Mouse (Mus musculus): ENCODE measurements at regions not wholly inside any gene's neighbourhood (a gene's known extent, or its start where the extent isn't known, plus 50 kb on each side); places are given as distances from the start of the nearest gene placed in this dataset.

GRCm38 (mm10) chr9:112938781-112939180, 703.0 kb upstream of the Arpp21 start:
- Histone ChIP-seq H3K9ac (replicated peaks) (no peak overlapping the region), H3K4me3 (ENCODE audit: low read depth, low read length) (no peak overlapping the region), H3K36me3 (replicated peaks; ENCODE audit: insufficient read depth, low read length) (no peaks in the 10 kb centered on the region), H3K4me1 (ENCODE audit: insufficient read depth) (no peaks in the 10 kb centered on the region), H3K4me2 (ENCODE audit: low read depth, low read length) (no peak overlapping the region), H3K9me3 (ENCODE audit: low read length) (no peaks in the 10 kb centered on the region), H3K27ac (ENCODE audit: low read depth) (no peak overlapping the region), H3K27me3 (ENCODE audit: insufficient read depth, low read length) (no peaks in the 10 kb centered on the region)
- no peak for DNase-seq
- ATAC-seq: no peak
- TF ChIP-seq CTCF (IDR thresholded peaks at IDR 0.05; ENCODE audit: low read depth): no peak
- TF ChIP-seq EP300 (IDR thresholded peaks at IDR 0.05; ENCODE audit: low read depth): no peak

- 65% methylated on average over 6 of the region's 6 CpGs for WGBS (ENCODE audit: insufficient replicate concordance)
- no peak overlapping the region for H3K4me3 ChIP-seq (ENCODE audit: low read depth, low read length)
- no peaks in the 10 kb centered on the region for H3K27me3 ChIP-seq (ENCODE audit: insufficient read depth, low read length)
- H3K36me3 ChIP-seq (replicated peaks; ENCODE audit: insufficient read depth, low read length): no peaks in the 10 kb centered on the region
- DNase-seq (no peak), ATAC-seq (no peak)
- H3K4me2 ChIP-seq (ENCODE audit: low read depth, low read length): no peak overlapping the region
- H3K4me1 ChIP-seq (ENCODE audit: insufficient read depth): no peaks in the 10 kb centered on the region
- H3K9ac ChIP-seq (replicated peaks): no peak overlapping the region
- H3K27ac ChIP-seq (ENCODE audit: low read depth): no peak overlapping the region
- no peaks in the 10 kb centered on the region for H3K9me3 ChIP-seq (ENCODE audit: low read length)
- TF ChIP-seq EP300 (IDR thresholded peaks at IDR 0.05; ENCODE audit: low read depth): no peak
- no peak for TF ChIP-seq CTCF (IDR thresholded peaks at IDR 0.05; ENCODE audit: low read depth)
These were observed 673.8 kb upstream of the Arpp21 start for GRCm38 (mm10) chr9:112909311-112910101.

GRCm38 (mm10) chr9:112905955-112906354, 670.2 kb upstream of the Arpp21 start:
- Histone ChIP-seq H3K9me3 (ENCODE audit: low read length) (no peaks in the 10 kb centered on the region), H3K4me3 (ENCODE audit: low read depth, low read length) (no peak overlapping the region), H3K4me1 (ENCODE audit: insufficient read depth) (no peaks in the 10 kb centered on the region), H3K9ac (replicated peaks) (no peak overlapping the region), H3K4me2 (ENCODE audit: low read depth, low read length) (no peak overlapping the region), H3K27me3 (ENCODE audit: insufficient read depth, low read length) (no peaks in the 10 kb centered on the region), H3K27ac (ENCODE audit: low read depth) (no peak overlapping the region), H3K36me3 (replicated peaks; ENCODE audit: insufficient read depth, low read length) (no peaks in the 10 kb centered on the region)
- TF ChIP-seq CTCF (IDR thresholded peaks at IDR 0.05; ENCODE audit: low read depth) (no peak), EP300 (IDR thresholded peaks at IDR 0.05; ENCODE audit: low read depth) (no peak)
- ATAC-seq (no peak), DNase-seq (no peak)
- 75% methylated on average over 6 of the region's 6 CpGs for whole genome bisulfite sequencing (ENCODE audit: insufficient replicate concordance)

GRCm38 (mm10) chr9:112864921-112865320, 629.2 kb upstream of the Arpp21 start:
- DNase-seq (no peak), ATAC-seq (no peak)
- Histone ChIP-seq H3K4me1 (ENCODE audit: insufficient read depth) (no peaks in the 10 kb centered on the region), H3K27ac (ENCODE audit: low read depth) (no peak overlapping the region), H3K4me3 (ENCODE audit: low read depth, low read length) (no peak overlapping the region), H3K27me3 (ENCODE audit: insufficient read depth, low read length) (no peaks in the 10 kb centered on the region), H3K9me3 (ENCODE audit: low read length) (no peaks in the 10 kb centered on the region), H3K9ac (replicated peaks) (no peak overlapping the region), H3K4me2 (ENCODE audit: low read depth, low read length) (no peak overlapping the region), H3K36me3 (replicated peaks; ENCODE audit: insufficient read depth, low read length) (no peaks in the 10 kb centered on the region)
- TF ChIP-seq CTCF (IDR thresholded peaks at IDR 0.05; ENCODE audit: low read depth): no peak
- WGBS (ENCODE audit: insufficient replicate concordance): 41% methylated on average over 1 of the region's 1 CpGs

- ATAC-seq (no peak), DNase-seq (no peak)
- no peaks in the 10 kb centered on the region for H3K36me3 ChIP-seq (replicated peaks; ENCODE audit: insufficient read depth, low read length)
- H3K4me1 ChIP-seq (ENCODE audit: insufficient read depth): no peaks in the 10 kb centered on the region
- WGBS (ENCODE audit: insufficient replicate concordance): 59% methylated on average over 8 of the region's 8 CpGs
- TF ChIP-seq EP300 (IDR thresholded peaks at IDR 0.05; ENCODE audit: low read depth) (no peak), CTCF (IDR thresholded peaks at IDR 0.05; ENCODE audit: low read depth) (no peak)
- H3K27me3 ChIP-seq (ENCODE audit: insufficient read depth, low read length): no peaks in the 10 kb centered on the region
- no peak overlapping the region for H3K4me2 ChIP-seq (ENCODE audit: low read depth, low read length)
- H3K9me3 ChIP-seq (ENCODE audit: low read length): no peaks in the 10 kb centered on the region
- no peak overlapping the region for H3K27ac ChIP-seq (ENCODE audit: low read depth)
- no peak overlapping the region for H3K4me3 ChIP-seq (ENCODE audit: low read depth, low read length)
- H3K9ac ChIP-seq (replicated peaks): no peak overlapping the region
These were observed 625.4 kb upstream of the Arpp21 start for GRCm38 (mm10) chr9:112861136-112861535.

- no peaks in the 10 kb centered on the region for H3K36me3 ChIP-seq (replicated peaks; ENCODE audit: insufficient read depth, low read length)
- H3K4me3 ChIP-seq (ENCODE audit: low read depth, low read length): no peak overlapping the region
- DNase-seq (no peak), ATAC-seq (no peak)
- TF ChIP-seq CTCF (IDR thresholded peaks at IDR 0.05; ENCODE audit: low read depth) (no peak), EP300 (IDR thresholded peaks at IDR 0.05; ENCODE audit: low read depth) (no peak)
- H3K27ac ChIP-seq (ENCODE audit: low read depth): no peak overlapping the region
- no peaks in the 10 kb centered on the region for H3K27me3 ChIP-seq (ENCODE audit: insufficient read depth, low read length)
- H3K9ac ChIP-seq (replicated peaks): no peak overlapping the region
- no peaks in the 10 kb centered on the region for H3K4me1 ChIP-seq (ENCODE audit: insufficient read depth)
- H3K9me3 ChIP-seq (ENCODE audit: low read length): no peaks in the 10 kb centered on the region
- no peak overlapping the region for H3K4me2 ChIP-seq (ENCODE audit: low read depth, low read length)
- 62% methylated on average over 3 of the region's 3 CpGs for WGBS (ENCODE audit: insufficient replicate concordance)
These were observed 624.7 kb upstream of the Arpp21 start for GRCm38 (mm10) chr9:112860307-112860893.

All from liver, postnatal 0 days (tissue).